Mouse (Mus musculus) liver, embryonic 14.5 days (tissue): ENCODE measurements around the gene Hat1.

ENCODE experiments used
- CTCF ChIP-seq: IDR thresholded peaks from 2 replicates; pipeline ENCODE4 v1.5.1; 2016; ENCODE audit warnings: antibody characterized with exemption, low read depth, control low read depth
- EP300 ChIP-seq: IDR thresholded peaks from 2 replicates; pipeline ENCODE4 v1.6.1; 2016; ENCODE audit warnings: antibody characterized with exemption, low read depth

DNA sequence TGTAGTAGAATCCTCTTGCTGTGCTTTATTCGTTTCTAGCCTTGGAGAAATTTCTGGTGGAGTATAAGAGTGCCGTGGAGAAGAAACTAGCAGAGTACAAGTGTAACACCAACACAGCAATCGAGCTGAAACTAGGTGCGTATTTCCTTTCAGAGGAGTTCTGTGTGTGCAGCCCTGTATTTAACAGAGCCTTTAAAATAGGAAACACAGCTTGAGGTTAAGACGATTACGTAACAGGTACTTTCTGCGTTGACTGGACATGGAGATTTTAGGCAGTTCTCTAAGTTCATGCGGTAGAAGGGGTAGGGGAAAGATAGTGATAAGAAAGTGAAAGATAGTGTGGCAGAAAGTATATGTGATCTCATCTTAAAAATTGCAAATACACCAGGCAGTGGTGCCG is 1.1 kb downstream of the Hat1 start:
- TF ChIP-seq CTCF (no peak), EP300 (no peak)
